Mouse (Mus musculus): ENCODE data around the gene Ninj2.

Ninj2 gene

DNA sequence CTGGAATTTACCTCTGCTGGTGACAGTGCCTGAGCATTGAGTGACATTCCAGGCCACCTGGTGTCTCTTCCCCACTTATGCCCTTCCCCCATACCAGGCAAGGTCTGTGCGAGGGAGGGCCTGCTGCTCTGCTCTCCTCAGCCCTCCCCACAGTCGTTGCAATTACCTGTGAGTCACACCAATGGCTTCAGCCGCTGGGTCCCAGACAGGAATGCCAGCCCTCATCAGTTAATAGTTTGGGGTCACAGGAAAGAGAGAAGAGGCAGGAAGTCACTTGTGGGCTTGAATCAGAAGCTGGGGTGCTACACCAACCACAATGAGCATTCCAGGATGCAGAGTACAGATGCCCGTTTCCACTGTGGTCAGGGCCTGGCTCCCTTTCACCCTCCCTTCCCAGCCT lies 41.6 kb downstream of the Ninj2 start:
- DNase-seq (ENCODE audit: low spot score in 2 of 2), result no peak

GRCm38 (mm10) chr6:120145439-120145838 lies 52.3 kb downstream of the Ninj2 start:
- no peak for DNase-seq (ENCODE audit: low spot score in 2 of 2)

DNA sequence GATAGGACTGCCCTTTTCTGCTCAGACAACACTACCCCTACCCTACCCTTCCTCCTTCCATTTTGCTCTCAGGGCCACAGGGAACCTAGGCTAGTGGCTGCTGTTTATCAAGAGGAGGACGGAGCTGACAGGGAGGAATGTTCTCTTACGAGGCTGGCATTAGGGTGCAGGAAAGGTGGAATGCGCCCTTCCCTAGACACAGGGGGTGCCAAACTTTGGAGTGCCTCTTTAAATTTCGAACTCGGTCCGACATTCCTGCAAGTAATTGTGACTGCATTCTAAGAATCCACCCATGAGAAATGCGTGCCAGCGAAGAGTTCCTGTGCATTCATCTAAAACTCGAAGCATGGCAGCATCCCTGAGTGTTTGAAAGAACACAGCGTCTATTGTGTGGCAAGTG lies 53.5 kb downstream of the Ninj2 start:
- DNase-seq (ENCODE audit: low spot score in 2 of 2), result no peak

- no peak for DNase-seq (ENCODE audit: low spot score in 2 of 2)
Observed at GRCm38 (mm10) chr6:120147411-120147810, 54.3 kb downstream of the Ninj2 start.

- DNase-seq (ENCODE audit: low spot score in 2 of 2), result no peak
Observed at GRCm38 (mm10) chr6:120148716-120149392, 55.7 kb downstream of the Ninj2 start.

DNA sequence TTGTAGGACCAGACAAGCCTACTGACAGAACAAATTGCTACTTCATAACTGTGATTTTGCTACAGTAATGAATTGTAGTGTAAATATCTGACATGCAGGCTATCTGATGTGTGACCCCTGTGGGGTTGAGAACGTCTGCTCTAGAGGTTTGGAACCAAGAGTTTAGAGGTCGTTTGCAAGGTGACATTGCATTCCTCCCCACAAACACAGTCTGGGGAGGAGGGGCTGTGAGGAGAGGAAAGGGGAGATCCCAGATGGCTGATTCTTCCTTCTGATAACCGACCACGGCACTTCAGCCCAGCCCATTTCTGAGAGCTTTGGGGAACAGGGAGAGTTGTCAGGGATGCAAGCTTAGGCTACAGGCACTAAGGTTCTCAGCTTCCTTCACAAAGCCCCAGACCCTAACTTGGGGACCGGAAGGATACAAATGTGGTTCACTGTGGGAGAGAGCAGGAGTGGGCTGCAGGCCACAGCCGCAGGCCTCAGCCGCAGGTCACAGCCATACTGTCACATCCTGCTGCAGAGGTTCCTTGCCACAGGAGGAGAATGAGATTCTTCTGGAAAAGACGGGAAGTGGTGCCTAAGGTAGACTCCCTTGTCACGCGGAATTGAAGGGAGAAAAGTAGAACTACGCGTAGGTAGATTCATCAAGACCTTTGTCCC lies 56.4 kb downstream of the Ninj2 start:
- DNase-seq (ENCODE audit: low spot score in 2 of 2), result no peak

- DNase-seq (ENCODE audit: low spot score in 2 of 2), result no peak
Observed at GRCm38 (mm10) chr6:120150206-120150605, 57.1 kb downstream of the Ninj2 start.

DNA sequence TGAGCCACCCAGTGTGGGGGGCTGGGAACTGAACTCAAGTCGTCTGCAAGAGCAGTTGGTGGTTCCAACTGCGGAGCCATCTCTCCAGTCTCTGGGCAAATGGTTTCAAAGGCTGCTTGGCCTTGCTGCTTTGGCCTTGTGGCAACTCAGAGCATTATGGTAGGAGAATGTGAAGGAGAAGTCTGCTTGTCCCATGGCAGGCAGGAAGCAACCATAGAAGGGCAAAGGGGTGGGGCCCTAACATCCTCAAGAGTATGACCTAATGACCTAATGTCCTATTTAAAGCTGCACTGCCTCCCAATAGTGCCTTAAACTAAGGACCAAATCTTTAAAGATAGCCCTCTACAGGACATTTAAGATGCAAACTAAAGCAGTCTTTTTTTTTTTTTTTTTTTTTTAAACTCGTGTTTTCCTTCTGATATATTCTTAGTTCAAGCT lies 58.5 kb downstream of the Ninj2 start:
- peak in 1 of 2 experiments; percentile 65 for DNase-seq (ENCODE audit: low spot score in 2 of 2)

GRCm38 (mm10) chr6:120152739-120153696 lies 59.9 kb downstream of the Ninj2 start:
- DNase-seq (ENCODE audit: low spot score in 2 of 2), result no peak

GRCm38 (mm10) chr6:120154526-120155309 lies 61.6 kb downstream of the Ninj2 start:
- peak; percentile 39 to 73 for DNase-seq (ENCODE audit: low spot score in 2 of 2)

DNA sequence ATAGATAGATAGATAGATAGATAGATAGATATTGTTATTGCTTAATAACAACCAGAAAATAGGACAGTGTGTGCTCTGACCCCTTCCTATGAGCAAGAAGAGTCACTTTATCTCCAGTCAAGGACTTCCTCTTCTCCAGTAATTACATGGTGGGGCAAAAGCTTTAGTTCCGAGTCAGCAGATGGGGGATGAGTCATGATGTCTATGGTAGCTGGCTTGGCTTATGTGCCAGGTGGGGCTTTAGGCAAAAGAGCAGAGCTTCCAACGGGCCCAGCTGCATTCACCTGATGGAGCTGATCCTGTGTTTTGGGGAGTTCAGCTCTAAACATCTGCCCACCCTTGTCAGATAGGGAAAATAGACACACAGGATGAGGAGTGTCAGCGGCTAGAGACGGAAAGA lies 62.4 kb downstream of the Ninj2 start:
- no peak for DNase-seq (ENCODE audit: low spot score in 2 of 2)

GRCm38 (mm10) chr6:120157479-120157878 lies 64.3 kb downstream of the Ninj2 start:
- DNase-seq (ENCODE audit: low spot score in 2 of 2), result no peak

DNA sequence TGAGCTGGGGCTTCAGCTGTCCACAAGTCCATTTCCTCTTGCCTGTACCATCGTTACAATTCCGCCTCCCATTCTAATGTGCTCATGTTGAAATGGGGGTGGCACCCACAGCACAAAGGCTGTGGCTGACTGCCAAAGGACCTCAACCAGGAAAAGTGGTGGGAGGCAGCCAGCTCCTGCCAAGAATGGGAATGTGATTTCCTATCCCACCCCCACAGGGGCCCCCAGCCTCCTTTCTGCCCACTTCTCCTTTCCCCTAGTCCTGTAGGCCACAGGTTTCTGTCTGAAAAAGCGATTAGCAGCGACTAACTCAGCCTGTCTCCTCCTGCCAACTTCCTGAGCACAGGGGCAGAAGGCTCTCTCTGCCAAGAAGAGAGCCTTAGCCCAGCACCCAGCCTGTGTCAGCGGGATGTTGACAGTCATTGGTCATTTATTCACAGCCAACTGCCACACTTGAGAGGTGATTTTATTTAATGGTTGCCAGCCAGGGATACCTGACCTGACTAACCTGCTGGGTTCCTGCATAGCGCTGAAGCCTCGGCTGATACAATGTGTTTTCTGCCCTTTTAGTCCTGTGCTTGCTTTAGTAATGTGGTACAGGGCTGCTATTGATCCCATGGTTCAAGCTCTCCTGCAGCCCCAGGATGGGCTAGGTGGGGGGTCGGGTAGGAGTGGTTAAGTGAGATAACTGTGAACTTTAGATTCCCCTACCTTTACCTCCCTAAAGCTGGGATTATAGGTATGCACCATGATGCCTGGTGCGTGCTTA lies 66.2 kb downstream of the Ninj2 start:
- DNase-seq (ENCODE audit: low spot score in 2 of 2), result no peak

- no peak for DNase-seq (ENCODE audit: low spot score in 2 of 2)
Observed at GRCm38 (mm10) chr6:120162928-120163327, 69.8 kb downstream of the Ninj2 start.

GRCm38 (mm10) chr6:120164765-120165164 lies 71.6 kb downstream of the Ninj2 start:
- DNase-seq (ENCODE audit: low spot score in 2 of 2), result no peak

DNA sequence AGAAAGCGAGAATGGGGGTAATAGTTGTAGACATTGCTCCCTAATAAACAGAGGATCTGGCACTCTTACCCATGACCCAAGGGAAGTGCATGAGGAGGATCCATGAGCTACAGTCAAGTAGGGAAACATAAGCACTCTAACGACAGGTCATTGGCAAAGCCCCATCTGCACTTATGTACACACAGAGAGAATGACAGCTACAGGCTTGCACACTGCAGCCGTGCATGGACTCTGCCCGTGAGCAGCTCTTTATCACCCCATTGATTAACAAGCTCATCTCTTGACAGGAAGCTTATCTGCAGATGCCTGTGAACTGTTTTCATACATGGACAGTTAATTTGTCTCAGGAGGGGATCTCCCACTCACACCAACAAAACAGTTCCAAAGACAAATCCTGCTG lies 74.4 kb downstream of the Ninj2 start:
- no peak for DNase-seq (ENCODE audit: low spot score in 2 of 2)

GRCm38 (mm10) chr6:120172294-120173017 lies 79.3 kb downstream of the Ninj2 start:
- DNase-seq (ENCODE audit: low spot score in 2 of 2), result no peak

- DNase-seq (ENCODE audit: low spot score in 2 of 2), result no peak
Observed at GRCm38 (mm10) chr6:120174028-120174601, 81.0 kb downstream of the Ninj2 start.

DNA sequence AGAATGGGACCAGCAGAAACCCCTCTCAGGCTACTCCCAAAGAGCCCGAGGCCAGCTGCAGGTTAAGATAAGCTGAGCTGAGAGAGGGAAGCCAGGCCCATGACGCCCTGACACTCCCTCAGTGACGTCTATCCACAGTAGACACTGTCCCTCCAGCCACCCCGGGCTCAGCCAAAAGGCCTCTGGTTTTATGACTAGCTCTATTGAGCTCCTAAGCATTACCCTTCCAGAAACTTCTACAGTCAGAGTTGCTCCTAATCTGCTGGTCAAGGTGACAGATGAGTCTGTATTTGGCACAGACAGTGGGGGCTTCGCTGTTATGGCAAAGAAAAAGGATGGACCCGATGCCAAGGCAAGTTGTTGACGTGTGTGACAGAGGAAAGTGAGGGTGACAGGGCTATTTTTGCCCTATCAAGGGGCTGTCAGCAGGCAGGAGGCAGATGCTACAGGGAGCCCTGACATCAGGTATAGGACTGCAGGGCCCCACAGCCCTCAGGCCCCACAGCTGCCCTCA lies 81.5 kb downstream of the Ninj2 start:
- no peak for DNase-seq (ENCODE audit: low spot score in 2 of 2)

DNA sequence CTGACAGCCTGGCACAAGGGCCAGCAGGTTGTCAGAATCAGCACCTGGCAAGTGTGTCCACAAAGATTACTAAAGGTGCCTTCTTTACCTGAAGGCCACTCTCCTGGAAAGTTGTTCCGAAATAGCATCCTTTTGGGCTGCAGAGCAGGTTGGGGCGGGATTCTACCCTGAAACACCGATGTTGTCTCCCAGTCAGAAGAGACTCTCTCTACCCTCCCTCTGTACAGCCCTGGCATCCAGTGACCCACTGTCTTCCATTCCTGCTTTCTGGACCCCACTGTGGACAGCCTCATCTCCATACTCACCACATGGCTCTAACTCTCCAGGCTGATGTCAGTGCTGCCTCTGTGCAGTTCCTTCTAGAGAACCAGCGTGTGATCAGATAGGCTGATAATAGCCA lies 82.5 kb downstream of the Ninj2 start:
- no peak for DNase-seq (ENCODE audit: low spot score in 2 of 2)
